In genomic region chr1:34738386-34739067, GRCm38 (mm10) we compare ENCODE assay signal across 8 mouse cellular contexts.
DNase-seq lines count a peak whose midpoint lies in the region; ATAC-seq and TF ChIP-seq lines count a peak whose summit lies in the region.

No protein-coding gene starts in this region.

- no peaks in the 10 kb centered on the region for H3K36me3 ChIP-seq in midbrain, embryonic 10.5 days
- no peaks in the 10 kb centered on the region for H3K36me3 ChIP-seq in midbrain, embryonic 15.5 days (replicated peaks)
- no peaks in the 10 kb centered on the region for H3K36me3 ChIP-seq in limb, embryonic 11.5 days (ENCODE audit: control insufficient read depth, insufficient read depth, low read length)

- H3K4me3 ChIP-seq in midbrain, embryonic 10.5 days = no peak overlapping the region
- H3K4me3 ChIP-seq in midbrain, embryonic 15.5 days = no peak overlapping the region
- H3K4me3 ChIP-seq in bone marrow macrophage, adult 2 months (ENCODE audit: insufficient read depth, low read length) = no peak overlapping the region
- H3K4me3 ChIP-seq in limb, embryonic 11.5 days (ENCODE audit: low read depth, low read length) = no peak overlapping the region

- TF ChIP-seq POLR2A in bone marrow macrophage, adult 2 months (IDR thresholded peaks at IDR 0.05; ENCODE audit: borderline replicate concordance, low read depth, low read length) = no peak

- TF ChIP-seq CTCF in bone marrow macrophage, adult 2 months (IDR thresholded peaks at IDR 0.05; ENCODE audit: low read depth, low read length) = peak; percentile 94

- H3K9me3 ChIP-seq in midbrain, embryonic 10.5 days (replicated peaks) = no peaks in the 10 kb centered on the region
- H3K9me3 ChIP-seq in midbrain, embryonic 15.5 days = no peaks in the 10 kb centered on the region
- no peaks in the 10 kb centered on the region for H3K9me3 ChIP-seq in limb, embryonic 11.5 days (ENCODE audit: control insufficient read depth, low read length)

- no peaks in the 10 kb centered on the region; the same call in 1 of the 2 replicates for H3K4me1 ChIP-seq in midbrain, embryonic 10.5 days
- no peaks in the 10 kb centered on the region for H3K4me1 ChIP-seq in midbrain, embryonic 15.5 days
- no peaks in the 10 kb centered on the region for H3K4me1 ChIP-seq in bone marrow macrophage, adult 2 months (ENCODE audit: control insufficient read depth, insufficient read depth, low read length)
- no peaks in the 10 kb centered on the region for H3K4me1 ChIP-seq in limb, embryonic 11.5 days (ENCODE audit: control insufficient read depth, insufficient read depth, low read length)

- peak; percentile 57 for DNase-seq in midbrain, embryonic 10.5 days (ENCODE audit: low spot score)
- peak; percentile 10 for DNase-seq in fibroblast of lung, adult 2 months (ENCODE audit: low read depth)
- DNase-seq in kidney, adult 8-10 months = peak; percentile 30 to 71
- peak; percentile 74 for DNase-seq in limb, embryonic 11.5 days (ENCODE audit: low spot score)
- DNase-seq in testis, postnatal 14 days (ENCODE audit: low spot score) = peak; percentile 63

- H3K9ac ChIP-seq in midbrain, embryonic 15.5 days = no peak overlapping the region
- no peak overlapping the region for H3K9ac ChIP-seq in limb, embryonic 11.5 days (ENCODE audit: low read length)

- H3K27ac ChIP-seq in midbrain, embryonic 10.5 days (replicated peaks) = no peak overlapping the region
- no peak overlapping the region for H3K27ac ChIP-seq in midbrain, embryonic 15.5 days
- no peak overlapping the region for H3K27ac ChIP-seq in bone marrow macrophage, adult 2 months (ENCODE audit: insufficient read depth, low read depth, low read length)
- no peak overlapping the region for H3K27ac ChIP-seq in limb, embryonic 11.5 days (replicated peaks; ENCODE audit: low read depth, low read length)

- no peaks in the 10 kb centered on the region for H3K27me3 ChIP-seq in midbrain, embryonic 10.5 days (ENCODE audit: low read depth, poor library complexity, severe bottlenecking)
- no peaks in the 10 kb centered on the region for H3K27me3 ChIP-seq in midbrain, embryonic 15.5 days (replicated peaks)
- no peaks in the 10 kb centered on the region for H3K27me3 ChIP-seq in limb, embryonic 11.5 days (ENCODE audit: control insufficient read depth, insufficient read depth, low read length)

- ATAC-seq in midbrain, embryonic 15.5 days (replicated peaks) = no peak
- ATAC-seq in limb, embryonic 11.5 days (ENCODE audit: insufficient number of reproducible peaks, low FRiP score, low TSS enrichment, low read depth) = no peak
- ATAC-seq in neutrophil, adult 5-6 weeks (ENCODE audit: extremely low read depth, insufficient number of reproducible peaks, low FRiP score, poor library complexity, severe bottlenecking) = 0 out of 2 replicates have a peak, but pooled peaks have one; percentile 41

- H3K4me2 ChIP-seq in midbrain, embryonic 15.5 days = no peak overlapping the region
- no peak overlapping the region for H3K4me2 ChIP-seq in limb, embryonic 11.5 days (ENCODE audit: low read depth, severe bottlenecking)

- 51% methylated on average over 14 of the region's 14 CpGs for WGBS in midbrain, embryonic 10.5 days
- 53% methylated on average over 14 of the region's 14 CpGs for WGBS in midbrain, embryonic 15.5 days
- WGBS in limb, embryonic 11.5 days = 50% methylated on average over 14 of the region's 14 CpGs

Comparison
In these comparisons a context has a peak if more than half of its experiments do, and no peak if none do; other contexts are left out.
1. DNase-seq: peak in every context shown above with its lines; median percentile 74 in limb, embryonic 11.5 days; 63 in testis, postnatal 14 days; 57 in midbrain, embryonic 10.5 days; 50 in kidney, adult 8-10 months; 10 in fibroblast of lung, adult 2 months.